Mouse (Mus musculus) stomach, postnatal 0 days (tissue): ENCODE results near the gene Nfkbiz.

Experiments
- CTCF ChIP-seq: IDR thresholded peaks from 2 replicates; pipeline ENCODE4 v1.5.1; 2016; ENCODE audit warnings: antibody characterized with exemption, low read depth, mild to moderate bottlenecking, moderate library complexity
- EP300 ChIP-seq: optimal IDR thresholded peaks from 2 replicates; pipeline ENCODE3; 2016; ENCODE audit warnings: antibody characterized with exemption

DNA sequence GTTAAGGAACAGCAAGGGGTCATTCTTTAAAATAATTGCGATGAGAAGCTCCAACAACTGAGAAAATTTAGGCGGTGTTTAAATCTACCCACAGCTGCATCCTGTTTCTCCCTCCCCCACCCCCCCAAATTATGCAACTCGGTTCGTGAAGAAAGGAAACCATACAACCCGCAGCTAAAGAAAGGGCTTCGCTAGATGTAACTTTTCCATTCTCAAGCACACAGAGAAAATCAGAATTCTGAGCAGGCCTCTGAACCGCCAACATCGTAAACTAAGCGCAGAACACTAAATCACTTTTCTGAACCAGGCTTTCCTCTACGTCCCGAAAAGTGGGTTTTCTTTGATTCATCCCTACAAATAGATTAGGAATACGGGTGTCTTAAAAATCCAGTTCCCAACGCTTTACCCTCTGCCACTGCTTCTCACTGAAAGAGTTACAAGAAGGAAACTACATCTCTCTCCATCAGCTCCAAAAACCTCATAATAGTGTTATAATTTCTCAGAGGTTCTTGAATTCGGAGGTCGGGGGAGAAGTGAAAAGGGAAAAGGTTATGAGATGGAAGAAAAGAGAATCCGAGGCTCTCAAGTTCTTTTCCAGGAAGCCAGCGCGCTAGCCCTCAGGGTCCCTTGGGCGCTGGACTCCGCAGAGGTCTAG, 17.7 kb downstream of the Nfkbiz start:
- TF ChIP-seq CTCF (no peak), EP300 (no peak)
